Mouse (Mus musculus): ENCODE results near the gene Cdk2ap2.

DNA sequence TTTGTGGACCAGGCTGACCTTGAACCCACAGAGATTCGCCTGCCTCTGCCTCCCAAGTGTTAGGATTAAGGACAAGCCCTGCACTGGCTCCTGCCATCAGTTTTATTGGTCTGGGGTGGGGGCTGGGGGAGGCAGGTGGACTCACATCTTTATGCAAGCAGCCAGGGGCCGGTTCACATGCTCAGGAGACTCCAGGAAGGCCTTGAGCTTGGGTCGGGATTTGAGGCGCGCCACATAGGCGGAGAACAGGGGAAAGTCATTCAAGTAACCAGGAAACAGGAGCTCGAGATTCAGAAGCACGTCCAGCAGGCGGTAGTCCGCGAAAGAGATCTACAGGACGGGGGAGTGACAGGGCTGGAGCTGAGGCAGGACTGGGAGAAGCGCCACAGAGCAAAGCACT is 39.6 kb upstream of the Cdk2ap2 start:
- no peak for TF ChIP-seq CTCF (IDR thresholded peaks at IDR 0.05; ENCODE audit: low read depth, low read length)
- TF ChIP-seq POLR2A (IDR thresholded peaks at IDR 0.05; ENCODE audit: borderline replicate concordance, low read depth, low read length): no peak

Data from bone marrow macrophage, adult 2 months (primary cell).